ENCODE assay signal across 16 mouse cellular contexts in the genomic region with DNA sequence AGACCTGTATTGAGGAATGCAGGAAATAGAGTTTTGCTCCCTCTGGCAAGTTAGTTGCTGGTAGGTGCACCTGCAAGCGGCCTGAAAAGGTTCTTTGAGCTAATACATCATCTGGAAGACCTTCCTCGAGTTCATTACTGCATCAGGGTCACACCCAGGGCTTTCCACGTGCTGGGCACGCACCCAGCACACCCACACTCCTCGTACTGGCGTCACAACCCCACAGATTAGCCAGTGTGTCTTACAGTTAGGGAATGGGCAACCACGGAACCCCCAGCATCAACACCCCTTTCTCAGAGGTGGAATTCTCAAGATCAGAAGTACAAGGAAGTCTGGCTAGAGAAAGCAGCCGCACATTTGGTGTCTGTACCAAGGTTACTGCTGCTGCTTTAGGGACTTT. TPM values are rescaled to one million over a fixed set of nuclear protein-coding genes. Genes with fewer than 3 reads are reported as not detected.
DNase-seq lines count a peak whose midpoint lies in the region; ATAC-seq and TF ChIP-seq lines count a peak whose summit lies in the region.
"Had no signal": no experiment of that assay in that cellular context is flagged by ENCODE, and none has a peak within 500 bp of the region (broad histone marks: within the 10 kb centered on the region; RNA-seq: fewer than 3 reads in every experiment).

No protein-coding gene starts in this region.

- DNase-seq in liver, adult 2 months (ENCODE audit: extremely low read depth, low read depth, low spot score) = no peak
- DNase-seq in induced T-regulatory cell, adult 2 months (ENCODE audit: low read depth) = peak; percentile 25
- DNase-seq in liver, postnatal 0 days = no peak
- DNase-seq in cerebellum, adult 2 months = no peak
- no peak for DNase-seq in cerebellum, adult 11 months
- DNase-seq: gastrocnemius, postnatal 36 days had no signal

- H3K36me3 ChIP-seq in liver, adult 2 months (ENCODE audit: control insufficient read depth, insufficient read depth, low read length) = no peaks in the 10 kb centered on the region
- H3K36me3 ChIP-seq in liver, embryonic 12.5 days = peaks cover 19% of the 10 kb centered on the region
- H3K36me3 ChIP-seq in embryonic facial prominence, embryonic 15.5 days = no peaks in the 10 kb centered on the region
- no peaks in the 10 kb centered on the region for H3K36me3 ChIP-seq in liver, postnatal 0 days (replicated peaks; ENCODE audit: insufficient read depth, low read length)
- H3K36me3 ChIP-seq: neural tube, embryonic 13.5 days had no signal

- H3K9me3 ChIP-seq in liver, embryonic 12.5 days (replicated peaks) = no peaks in the 10 kb centered on the region
- H3K9me3 ChIP-seq in embryonic facial prominence, embryonic 15.5 days (replicated peaks) = no peaks in the 10 kb centered on the region
- H3K9me3 ChIP-seq in liver, postnatal 0 days (ENCODE audit: low read length) = no peaks in the 10 kb centered on the region
- H3K9me3 ChIP-seq: limb, embryonic 12.5 days; liver, embryonic 15.5 days; megakaryocyte, embryonic 14.5 days; neural tube, embryonic 13.5 days had no signal

- H3K27me3 ChIP-seq in liver, adult 2 months (ENCODE audit: control insufficient read depth, insufficient read depth, low read length) = no peaks in the 10 kb centered on the region
- H3K27me3 ChIP-seq in liver, embryonic 12.5 days (replicated peaks) = no peaks in the 10 kb centered on the region
- H3K27me3 ChIP-seq in embryonic facial prominence, embryonic 15.5 days = no peaks in the 10 kb centered on the region
- H3K27me3 ChIP-seq in liver, postnatal 0 days (ENCODE audit: insufficient read depth, low read length) = no peaks in the 10 kb centered on the region
- no peaks in the 10 kb centered on the region for H3K27me3 ChIP-seq in cerebellum, adult 2 months (ENCODE audit: control insufficient read depth, insufficient read depth, low read length)
- H3K27me3 ChIP-seq: limb, embryonic 12.5 days; liver, embryonic 15.5 days; megakaryocyte, embryonic 14.5 days; neural tube, embryonic 13.5 days had no signal

- no peak for TF ChIP-seq EP300 in liver, postnatal 0 days (IDR thresholded peaks at IDR 0.05; ENCODE audit: low read depth)

- no peak overlapping the region for H3K4me3 ChIP-seq in liver, adult 2 months (ENCODE audit: insufficient read depth, low read depth, low read length)
- H3K4me3 ChIP-seq in liver, embryonic 12.5 days = no peak overlapping the region
- no peak overlapping the region for H3K4me3 ChIP-seq in embryonic facial prominence, embryonic 15.5 days (replicated peaks)
- no peak overlapping the region for H3K4me3 ChIP-seq in liver, postnatal 0 days (ENCODE audit: low read depth, low read length)
- no peak overlapping the region for H3K4me3 ChIP-seq in cerebellum, adult 2 months (replicated peaks; ENCODE audit: insufficient read depth, low read depth, low read length)
- H3K4me3 ChIP-seq: limb, embryonic 12.5 days; liver, embryonic 15.5 days; myocyte; neural tube, embryonic 13.5 days had no signal

- TF ChIP-seq CTCF in liver, adult 2 months (IDR thresholded peaks at IDR 0.05; ENCODE audit: low read depth, low read length) = no peak
- TF ChIP-seq CTCF in liver, postnatal 0 days (IDR thresholded peaks at IDR 0.05; ENCODE audit: low read depth) = no peak
- TF ChIP-seq CTCF in cerebellum, adult 2 months (IDR thresholded peaks at IDR 0.05; ENCODE audit: borderline replicate concordance, insufficient read depth, low read depth, low read length) = no peak

- no peak overlapping the region for H3K9ac ChIP-seq in liver, adult 2 months (ENCODE audit: low read depth, low read length)
- no peak overlapping the region for H3K9ac ChIP-seq in liver, embryonic 12.5 days
- H3K9ac ChIP-seq in embryonic facial prominence, embryonic 15.5 days = no peak overlapping the region
- H3K9ac ChIP-seq in liver, postnatal 0 days (replicated peaks) = no peak overlapping the region
- H3K9ac ChIP-seq: limb, embryonic 12.5 days; liver, embryonic 15.5 days; neural tube, embryonic 13.5 days had no signal

- TF ChIP-seq POLR2A in liver, adult 2 months (IDR thresholded peaks at IDR 0.05; ENCODE audit: extremely low read depth, insufficient read depth, low read length) = no peak
- TF ChIP-seq POLR2A in cerebellum, adult 2 months (IDR thresholded peaks at IDR 0.05; ENCODE audit: borderline replicate concordance, insufficient read depth, low read length) = no peak

- peak overlapping the region; percentile 55 for H3K27ac ChIP-seq in liver, adult 2 months (replicated peaks; ENCODE audit: insufficient read depth, low read depth, low read length)
- H3K27ac ChIP-seq in liver, embryonic 12.5 days = no peak overlapping the region
- H3K27ac ChIP-seq in embryonic facial prominence, embryonic 15.5 days (replicated peaks) = no peak overlapping the region
- H3K27ac ChIP-seq in liver, postnatal 0 days (ENCODE audit: low read depth) = peak overlapping the region; percentile 70
- no peak overlapping the region for H3K27ac ChIP-seq in cerebellum, adult 2 months (ENCODE audit: insufficient read depth, low read length)
- H3K27ac ChIP-seq: limb, embryonic 12.5 days; neural tube, embryonic 13.5 days had no signal

- no peaks in the 10 kb centered on the region for H3K79me2 ChIP-seq in liver, adult 2 months (ENCODE audit: control insufficient read depth, insufficient read depth, low read length)

- H3K4me1 ChIP-seq in liver, adult 2 months (ENCODE audit: control insufficient read depth, insufficient read depth, low read length) = peaks cover 20% of the 10 kb centered on the region
- no peaks in the 10 kb centered on the region; the same call in 1 of the 2 replicates for H3K4me1 ChIP-seq in liver, embryonic 12.5 days
- peaks cover 4% of the 10 kb centered on the region; the same call in 1 of the 2 replicates for H3K4me1 ChIP-seq in embryonic facial prominence, embryonic 15.5 days
- peaks cover 12% of the 10 kb centered on the region for H3K4me1 ChIP-seq in liver, postnatal 0 days (ENCODE audit: insufficient read depth)
- no peaks in the 10 kb centered on the region for H3K4me1 ChIP-seq in cerebellum, adult 2 months (ENCODE audit: control insufficient read depth, insufficient read depth, low read length)
- H3K4me1 ChIP-seq: limb, embryonic 12.5 days; neural tube, embryonic 13.5 days had no signal

- no peak overlapping the region for H3K4me2 ChIP-seq in liver, embryonic 12.5 days
- 0 out of 2 replicates have a peak overlapping the region, but pooled peaks have one; percentile 24 for H3K4me2 ChIP-seq in embryonic facial prominence, embryonic 15.5 days (replicated peaks)
- H3K4me2 ChIP-seq in liver, postnatal 0 days (ENCODE audit: low read depth, low read length) = no peak overlapping the region
- H3K4me2 ChIP-seq: heart, embryonic 11.5 days; limb, embryonic 12.5 days; liver, embryonic 15.5 days; neural tube, embryonic 13.5 days had no signal

- 62% methylated on average over 8 of the region's 8 CpGs for WGBS in liver, adult 2 months
- 84% methylated on average over 8 of the region's 8 CpGs for WGBS in liver, embryonic 12.5 days (ENCODE audit: insufficient replicate concordance)
- 82% methylated on average over 8 of the region's 8 CpGs for WGBS in embryonic facial prominence, embryonic 15.5 days
- WGBS in liver, postnatal 0 days (ENCODE audit: insufficient replicate concordance) = 87% methylated on average over 8 of the region's 8 CpGs
- 86% methylated on average over 8 of the region's 8 CpGs for WGBS in cerebellum, adult 2 months

- no peak for ATAC-seq in liver, embryonic 12.5 days
- no peak for ATAC-seq in embryonic facial prominence, embryonic 15.5 days (ENCODE audit: insufficient number of reproducible peaks, low FRiP score, low TSS enrichment, low read depth)
- no peak for ATAC-seq in liver, postnatal 0 days

RNA-seq across cellular contexts. Expression of a gene that starts 3.9 kb away (rescaled TPM):
- 50.2 and 111 TPM in 2 replicates for total RNA-seq in liver, adult 2 months (2014; rRNA removed)
- 16.3 and 20.0 TPM in 2 replicates for polyA plus RNA-seq in liver, adult 2 months (2012; rRNA removed)
- polyA plus RNA-seq in liver, embryonic 12.5 days (2016; fragmentation: Nextera tagmentation; extraction: Ambion mirVana) = 0.32 and 0.41 TPM in 2 replicates
- 0.16 and 0.21 TPM in 2 replicates for polyA plus RNA-seq in embryonic facial prominence, embryonic 15.5 days (2015; fragmentation: Nextera tagmentation; extraction: Ambion mirVana)
- polyA plus RNA-seq in liver, postnatal 0 days (2015; fragmentation: Nextera tagmentation; extraction: Ambion mirVana) = 7.8 and 8.9 TPM in 2 replicates
- polyA plus RNA-seq in cerebellum, adult 2 months (2012; rRNA removed) = 0.33 and 0.54 TPM in 2 replicates
- total RNA-seq: gastrocnemius, postnatal 36 days; hematopoietic stem cell, adult 5-6 weeks had no signal
- polyA plus RNA-seq: heart, postnatal 0 days had no signal

Comparison
In these comparisons a context has a peak if more than half of its experiments do, and no peak if none do; other contexts are left out.
1. H3K27ac ChIP-seq: peak in liver, adult 2 months (single experiment) and liver, postnatal 0 days (single experiment); none in liver, embryonic 12.5 days (single experiment), embryonic facial prominence, embryonic 15.5 days (single experiment) and cerebellum, adult 2 months (single experiment).